Mouse (Mus musculus): Measurements from ENCODE around the gene Gm43638. TPM values are rescaled to one million over a fixed set of nuclear protein-coding genes. Genes with fewer than 3 reads are reported as not detected.
"Not testable (repeated sequence)": the region's sequence is repeated elsewhere in the genome, so short reads cannot be mapped to it uniquely, and the experiment has no call there.

Gm43638 gene
- polyA plus RNA-seq, 1 experiment from 2014 or later: not detected

GRCm38 (mm10) chr5:87490771-87491170, 4.2 kb upstream of the Gm43638 start, which contains the start of gene Ugt2a1:
Gene Ugt2a1, minus strand, starts transcription at chr5:87490871.
- DNase-seq (ENCODE audit: low spot score) (no peak), ATAC-seq (ENCODE audit: insufficient number of reproducible peaks, low FRiP score, low TSS enrichment, low read depth) (no peak)
- Histone ChIP-seq H3K4me1 (ENCODE audit: control insufficient read depth, insufficient read depth, low read length) (no peaks in the 10 kb centered on the region), H3K27ac (replicated peaks; ENCODE audit: low read depth, low read length) (no peak within 1 kb of the TSS), H3K9ac (ENCODE audit: low read length) (no peak within 1 kb of the TSS), H3K36me3 (ENCODE audit: control insufficient read depth, insufficient read depth, low read length) (no peaks in the 10 kb centered on the region), H3K4me3 (ENCODE audit: low read depth, low read length) (no peak within 1 kb of the TSS), H3K27me3 (ENCODE audit: control insufficient read depth, insufficient read depth, low read length) (no peaks in the 10 kb centered on the region), H3K4me2 (ENCODE audit: low read depth, severe bottlenecking) (no peak within 1 kb of the TSS), H3K9me3 (ENCODE audit: control insufficient read depth, low read length) (no peaks in the 10 kb centered on the region)
- WGBS: 87% methylated on average over 1 of the region's 1 CpGs

- no peaks in the 10 kb centered on the region for H3K9me3 ChIP-seq (ENCODE audit: control insufficient read depth, low read length)
- H3K4me1 ChIP-seq (ENCODE audit: control insufficient read depth, insufficient read depth, low read length): no peaks in the 10 kb centered on the region
- no peak for DNase-seq (ENCODE audit: low spot score)
- no peak within 1 kb of the TSS for H3K9ac ChIP-seq (ENCODE audit: low read length)
- no peaks in the 10 kb centered on the region for H3K27me3 ChIP-seq (ENCODE audit: control insufficient read depth, insufficient read depth, low read length)
- H3K4me2 ChIP-seq (ENCODE audit: low read depth, severe bottlenecking): no peak within 1 kb of the TSS
- 87% methylated on average over 5 of the region's 5 CpGs for WGBS
- no peak within 1 kb of the TSS for H3K27ac ChIP-seq (replicated peaks; ENCODE audit: low read depth, low read length)
- H3K4me3 ChIP-seq (ENCODE audit: low read depth, low read length): no peak within 1 kb of the TSS
- no peak for ATAC-seq (ENCODE audit: insufficient number of reproducible peaks, low FRiP score, low TSS enrichment, low read depth)
- H3K36me3 ChIP-seq (ENCODE audit: control insufficient read depth, insufficient read depth, low read length): no peaks in the 10 kb centered on the region
Observed at GRCm38 (mm10) chr5:87482160-87482559, 4.4 kb downstream of the Gm43638 start, which contains the start of gene Ugt2a2. Gene Ugt2a2, minus strand, starts transcription at chr5:87482260.

GRCm38 (mm10) chr5:87458810-87459209, 27.8 kb downstream of the Gm43638 start:
- Histone ChIP-seq H3K4me1 (ENCODE audit: control insufficient read depth, insufficient read depth, low read length) (no peaks in the 10 kb centered on the region), H3K4me3 (ENCODE audit: low read depth, low read length) (no peak overlapping the region), H3K27me3 (ENCODE audit: control insufficient read depth, insufficient read depth, low read length) (no peaks in the 10 kb centered on the region), H3K36me3 (ENCODE audit: control insufficient read depth, insufficient read depth, low read length) (no peaks in the 10 kb centered on the region), H3K9ac (ENCODE audit: low read length) (no peak overlapping the region), H3K27ac (replicated peaks; ENCODE audit: low read depth, low read length) (no peak overlapping the region), H3K9me3 (ENCODE audit: control insufficient read depth, low read length) (no peaks in the 10 kb centered on the region), H3K4me2 (ENCODE audit: low read depth, severe bottlenecking) (no peak overlapping the region)
- no peak for DNase-seq (ENCODE audit: low spot score)
- 49% methylated on average over 1 of the region's 1 CpGs for WGBS
- no peak for ATAC-seq (ENCODE audit: insufficient number of reproducible peaks, low FRiP score, low TSS enrichment, low read depth)

- Histone ChIP-seq H3K4me3 (ENCODE audit: low read depth, low read length) (no peak overlapping the region), H3K4me2 (ENCODE audit: low read depth, severe bottlenecking) (no peak overlapping the region), H3K27me3 (ENCODE audit: control insufficient read depth, insufficient read depth, low read length) (no peaks in the 10 kb centered on the region), H3K9ac (ENCODE audit: low read length) (no peak overlapping the region), H3K9me3 (ENCODE audit: control insufficient read depth, low read length) (no peaks in the 10 kb centered on the region), H3K27ac (replicated peaks; ENCODE audit: low read depth, low read length) (no peak overlapping the region), H3K4me1 (ENCODE audit: control insufficient read depth, insufficient read depth, low read length) (no peaks in the 10 kb centered on the region), H3K36me3 (ENCODE audit: control insufficient read depth, insufficient read depth, low read length) (no peaks in the 10 kb centered on the region)
- DNase-seq (ENCODE audit: low spot score) (no peak), ATAC-seq (ENCODE audit: insufficient number of reproducible peaks, low FRiP score, low TSS enrichment, low read depth) (no peak)
Observed at GRCm38 (mm10) chr5:87457701-87458100, 28.9 kb downstream of the Gm43638 start.

GRCm38 (mm10) chr5:87456216-87456850, 30.3 kb downstream of the Gm43638 start:
- no peak overlapping the region for H3K4me3 ChIP-seq (ENCODE audit: low read depth, low read length)
- no peak overlapping the region for H3K27ac ChIP-seq (replicated peaks; ENCODE audit: low read depth, low read length)
- DNase-seq (ENCODE audit: low spot score): no peak
- no peaks in the 10 kb centered on the region for H3K27me3 ChIP-seq (ENCODE audit: control insufficient read depth, insufficient read depth, low read length)
- ATAC-seq (ENCODE audit: insufficient number of reproducible peaks, low FRiP score, low TSS enrichment, low read depth): no peak
- H3K4me1 ChIP-seq (ENCODE audit: control insufficient read depth, insufficient read depth, low read length): no peaks in the 10 kb centered on the region
- 88% methylated on average over 3 of the region's 3 CpGs for WGBS
- H3K9ac ChIP-seq (ENCODE audit: low read length): no peak overlapping the region
- H3K36me3 ChIP-seq (ENCODE audit: control insufficient read depth, insufficient read depth, low read length): no peaks in the 10 kb centered on the region
- H3K4me2 ChIP-seq (ENCODE audit: low read depth, severe bottlenecking): no peak overlapping the region
- H3K9me3 ChIP-seq (ENCODE audit: control insufficient read depth, low read length): no peaks in the 10 kb centered on the region

- Histone ChIP-seq H3K4me1 (ENCODE audit: control insufficient read depth, insufficient read depth, low read length) (no peaks in the 10 kb centered on the region), H3K27me3 (ENCODE audit: control insufficient read depth, insufficient read depth, low read length) (no peaks in the 10 kb centered on the region), H3K4me2 (ENCODE audit: low read depth, severe bottlenecking) (no peak overlapping the region), H3K4me3 (ENCODE audit: low read depth, low read length) (no peak overlapping the region), H3K36me3 (ENCODE audit: control insufficient read depth, insufficient read depth, low read length) (no peaks in the 10 kb centered on the region), H3K9me3 (ENCODE audit: control insufficient read depth, low read length) (no peaks in the 10 kb centered on the region), H3K9ac (ENCODE audit: low read length) (no peak overlapping the region), H3K27ac (replicated peaks; ENCODE audit: low read depth, low read length) (no peak overlapping the region)
- ATAC-seq (ENCODE audit: insufficient number of reproducible peaks, low FRiP score, low TSS enrichment, low read depth) (no peak), DNase-seq (ENCODE audit: low spot score) (no peak)
Observed at GRCm38 (mm10) chr5:87455519-87455918, 31.1 kb downstream of the Gm43638 start.

GRCm38 (mm10) chr5:87452514-87452913, 34.1 kb downstream of the Gm43638 start:
- not testable (repeated sequence) for ATAC-seq (ENCODE audit: insufficient number of reproducible peaks, low FRiP score, low TSS enrichment, low read depth); H3K36me3 ChIP-seq (ENCODE audit: control insufficient read depth, insufficient read depth, low read length); H3K9ac ChIP-seq (ENCODE audit: low read length); H3K9me3 ChIP-seq (ENCODE audit: control insufficient read depth, low read length); H3K4me3 ChIP-seq (ENCODE audit: low read depth, low read length); H3K4me2 ChIP-seq (ENCODE audit: low read depth, severe bottlenecking); H3K4me1 ChIP-seq (ENCODE audit: control insufficient read depth, insufficient read depth, low read length); H3K27ac ChIP-seq (replicated peaks; ENCODE audit: low read depth, low read length); H3K27me3 ChIP-seq (ENCODE audit: control insufficient read depth, insufficient read depth, low read length); DNase-seq (ENCODE audit: low spot score)
- WGBS: 91% methylated on average over 4 of the region's 5 CpGs

GRCm38 (mm10) chr5:87436264-87436663, 50.3 kb downstream of the Gm43638 start:
- ATAC-seq (ENCODE audit: insufficient number of reproducible peaks, low FRiP score, low TSS enrichment, low read depth) (no peak), DNase-seq (ENCODE audit: low spot score) (peak; percentile 21)
- H3K9ac ChIP-seq (ENCODE audit: low read length): no peak overlapping the region
- H3K27ac ChIP-seq (replicated peaks; ENCODE audit: low read depth, low read length): no peak overlapping the region
- no peaks in the 10 kb centered on the region for H3K4me1 ChIP-seq (ENCODE audit: control insufficient read depth, insufficient read depth, low read length)
- H3K4me3 ChIP-seq (ENCODE audit: low read depth, low read length): no peak overlapping the region
- WGBS: 38% methylated on average over 3 of the region's 3 CpGs
- H3K27me3 ChIP-seq (ENCODE audit: control insufficient read depth, insufficient read depth, low read length): no peaks in the 10 kb centered on the region
- no peak overlapping the region for H3K4me2 ChIP-seq (ENCODE audit: low read depth, severe bottlenecking)
- H3K36me3 ChIP-seq (ENCODE audit: control insufficient read depth, insufficient read depth, low read length): no peaks in the 10 kb centered on the region
- no peaks in the 10 kb centered on the region for H3K9me3 ChIP-seq (ENCODE audit: control insufficient read depth, low read length)

GRCm38 (mm10) chr5:87425676-87426075, 60.9 kb downstream of the Gm43638 start:
- H3K4me1 ChIP-seq (ENCODE audit: control insufficient read depth, insufficient read depth, low read length): no peaks in the 10 kb centered on the region
- no peaks in the 10 kb centered on the region for H3K27me3 ChIP-seq (ENCODE audit: control insufficient read depth, insufficient read depth, low read length)
- H3K9me3 ChIP-seq (ENCODE audit: control insufficient read depth, low read length): no peaks in the 10 kb centered on the region
- H3K36me3 ChIP-seq (ENCODE audit: control insufficient read depth, insufficient read depth, low read length): no peaks in the 10 kb centered on the region
- ATAC-seq (ENCODE audit: insufficient number of reproducible peaks, low FRiP score, low TSS enrichment, low read depth) (no peak), DNase-seq (ENCODE audit: low spot score) (no peak)
- H3K4me3 ChIP-seq (ENCODE audit: low read depth, low read length): no peak overlapping the region
- 88% methylated on average over 3 of the region's 3 CpGs for WGBS
- H3K27ac ChIP-seq (replicated peaks; ENCODE audit: low read depth, low read length): no peak overlapping the region
- no peak overlapping the region for H3K4me2 ChIP-seq (ENCODE audit: low read depth, severe bottlenecking)
- H3K9ac ChIP-seq (ENCODE audit: low read length): no peak overlapping the region

Measured in limb, embryonic 11.5 days (tissue).